Mouse (Mus musculus) embryonic facial prominence, embryonic 15.5 days (tissue): ENCODE results near the gene Cacna1g. TPM values are rescaled to one million over a fixed set of nuclear protein-coding genes. Genes with fewer than 3 reads are reported as not detected.

ENCODE experiments used
- ATAC-seq: fragments of 200-750 bp; cut with Nextera tagmentation; 2 replicates; pipeline ENCODE4 v1.8.0; 2017; ENCODE audit warnings: low read depth, moderate TSS enrichment; ENCODE audit not compliant: insufficient number of reproducible peaks, low FRiP score, low TSS enrichment
- H3K27ac ChIP-seq: fragments of 300-500 bp; sonication (generic); replicated peaks from 2 replicates; pipeline ENCODE4 v1.5.1; 2015; ENCODE audit warnings: mild to moderate bottlenecking, inconsistent platforms
- H3K27me3 ChIP-seq: fragments of 300-500 bp; sonication (generic); 2 replicates; pipeline ENCODE4 v1.6.1; 2015; ENCODE audit warnings: inconsistent platforms
- H3K36me3 ChIP-seq: fragments of 300-500 bp; sonication (generic); 2 replicates; pipeline ENCODE4 v1.6.1; 2015; ENCODE audit warnings: mild to moderate bottlenecking, inconsistent platforms
- H3K4me1 ChIP-seq: fragments of 300-500 bp; sonication (generic); 2 replicates; pipeline ENCODE4 v1.6.1; 2015; ENCODE audit warnings: inconsistent platforms
- H3K4me2 ChIP-seq: fragments of 300-500 bp; sonication (generic); replicated peaks from 2 replicates; pipeline ENCODE4 v1.6.1; 2015; ENCODE audit warnings: mild to moderate bottlenecking, inconsistent platforms
- H3K4me3 ChIP-seq: fragments of 300-500 bp; sonication (generic); replicated peaks from 2 replicates; pipeline ENCODE4 v1.5.1; 2015; ENCODE audit warnings: mild to moderate bottlenecking, inconsistent platforms
- H3K9ac ChIP-seq: fragments of 300-500 bp; sonication (generic); 2 replicates; pipeline ENCODE4 v1.6.1; 2015; ENCODE audit warnings: inconsistent platforms
- H3K9me3 ChIP-seq: fragments of 300-500 bp; sonication (generic); replicated peaks from 2 replicates; pipeline ENCODE4 v1.6.1; 2016; ENCODE audit warnings: inconsistent platforms
- WGBS: fragments of 180-500 bp; shearing (Covaris S2); methylation state at CpG from one replicate; pipeline ENCODE4 v1.1.7; 2015; 5-methylcytosine and 5-hydroxymethylcytosine counted together
- polyA plus RNA-seq: library from polyadenylated mRNA; unstranded; fragments of >200 nt; fragmentation: Nextera tagmentation; extraction: Ambion mirVana; gene quantifications from 2 replicates; pipeline ENCODE4 v1.2.1, GENCODE M21; 2015

The Cacna1g gene
- polyA plus RNA-seq, 1 experiment from 2014 or later: 30.3 TPM

DNA sequence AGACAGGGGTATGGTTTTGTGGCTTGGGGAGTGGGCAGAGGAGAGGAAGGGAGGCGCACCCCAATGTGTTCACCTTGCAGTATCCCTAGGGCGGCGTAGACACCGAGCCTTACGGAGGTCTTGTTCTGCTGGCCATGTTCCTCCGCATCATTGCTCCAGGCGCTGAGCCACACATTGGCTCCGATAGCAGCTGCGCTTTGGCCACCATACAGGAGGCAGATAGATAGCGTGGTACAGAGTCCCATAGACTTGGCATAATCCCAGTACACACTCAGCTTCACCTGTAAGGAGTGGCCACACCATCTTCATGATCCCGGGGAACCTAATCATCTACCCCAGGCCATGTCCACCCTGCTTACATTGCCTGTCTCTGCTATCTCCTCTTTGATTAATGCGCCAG is 114.8 kb downstream of the Cacna1g start:
- no peak overlapping the region for H3K4me2 ChIP-seq

More for the DNA sequence above, 114.8 kb downstream of the Cacna1g start:
- Histone ChIP-seq H3K27ac (no peak overlapping the region), H3K36me3 (no peaks in the 10 kb centered on the region), H3K4me3 (no peak overlapping the region), H3K4me1 (peaks cover 10% of the 10 kb centered on the region), H3K9me3 (no peaks in the 10 kb centered on the region), H3K27me3 (no peaks in the 10 kb centered on the region), H3K9ac (no peak overlapping the region)
- 95% methylated on average over 12 of the region's 12 CpGs for WGBS
- ATAC-seq: no peak

Other genes starting within 250 kb of the Cacna1g start
- 6.5 and 6.8 TPM in 2 replicates for gene Wfikkn2, start 228.2 kb downstream of the Cacna1g start, polyA plus RNA-seq
- gene Gm21885, start 192.3 kb downstream of the Cacna1g start, polyA plus RNA-seq: 0.60 TPM in 1 of 2 replicates, not detected in the other
- gene Luc7l3, start 152.2 kb downstream of the Cacna1g start, polyA plus RNA-seq: 106 and 112 TPM in 2 replicates
- gene Ankrd40, start 146.2 kb downstream of the Cacna1g start, polyA plus RNA-seq: 22.9 and 24.5 TPM in 2 replicates
- 2.8 and 4.4 TPM in 2 replicates for gene Abcc3, start 81.2 kb downstream of the Cacna1g start, polyA plus RNA-seq
- 0.16 and 1.2 TPM in 2 replicates for gene Spata20, start 12.0 kb upstream of the Cacna1g start, polyA plus RNA-seq
- 11.7 and 11.8 TPM in 2 replicates for gene Epn3, start 25.8 kb upstream of the Cacna1g start, polyA plus RNA-seq
- gene Mycbpap, start 47.5 kb upstream of the Cacna1g start, polyA plus RNA-seq: 4.0 and 5.8 TPM in 2 replicates
- gene Rsad1, start 75.1 kb upstream of the Cacna1g start, polyA plus RNA-seq: 4.3 and 5.4 TPM in 2 replicates
- 7.5 and 12.0 TPM in 2 replicates for gene Chad, start 90.8 kb upstream of the Cacna1g start, polyA plus RNA-seq
- 5.9 and 6.1 TPM in 2 replicates for gene Acsf2, start 127.7 kb upstream of the Cacna1g start, polyA plus RNA-seq
- gene Lrrc59, start 155.6 kb upstream of the Cacna1g start, polyA plus RNA-seq: 209 and 216 TPM in 2 replicates
- 138 and 141 TPM in 2 replicates for gene Mrpl27, start 179.6 kb upstream of the Cacna1g start, polyA plus RNA-seq
- gene Eme1, start 179.8 kb upstream of the Cacna1g start, polyA plus RNA-seq: 12.9 and 15.8 TPM in 2 replicates
- gene Xylt2, start 203.3 kb upstream of the Cacna1g start, polyA plus RNA-seq: 26.3 and 27.3 TPM in 2 replicates
- 0.45 and 0.79 TPM in 2 replicates for gene Gm11541, start 230.3 kb upstream of the Cacna1g start, polyA plus RNA-seq